Mouse (Mus musculus): ENCODE measurements at regions not wholly inside any gene's neighbourhood (a gene's known extent, or its start where the extent isn't known, plus 50 kb on each side); places are given as distances from the start of the nearest gene placed in this dataset.

DNA sequence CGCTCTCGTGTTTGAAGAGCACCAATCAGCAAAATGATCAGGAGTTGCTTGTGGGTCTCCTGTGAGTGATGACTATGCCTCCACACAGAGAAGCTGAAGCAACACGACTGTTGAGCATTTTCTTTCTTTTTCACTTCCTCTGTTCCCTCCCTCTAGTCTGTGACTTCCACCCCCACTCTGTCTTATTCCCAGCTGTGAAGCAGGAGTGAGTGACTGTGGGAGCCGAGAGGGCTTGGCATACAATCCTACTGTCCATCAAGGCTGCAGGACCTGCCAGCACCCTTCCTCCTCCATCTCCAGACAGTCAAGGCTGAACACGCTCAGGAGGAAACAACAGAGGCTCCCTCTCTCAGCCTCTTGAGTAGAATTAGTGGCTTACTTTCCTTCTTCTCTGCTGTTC lies 401.3 kb downstream of the Plcl1 start:
- H3K36me3 ChIP-seq (ENCODE audit: control insufficient read depth, insufficient read depth, low read length): no peaks in the 10 kb centered on the region
- H3K4me1 ChIP-seq (ENCODE audit: control insufficient read depth, insufficient read depth, low read length): no peaks in the 10 kb centered on the region
- no peak overlapping the region for H3K4me3 ChIP-seq (ENCODE audit: low read depth, low read length)
- H3K9ac ChIP-seq (replicated peaks; ENCODE audit: low read depth, low read length): no peak overlapping the region
- no peak for ATAC-seq (ENCODE audit: low read depth)
- no peaks in the 10 kb centered on the region for H3K9me3 ChIP-seq (ENCODE audit: control insufficient read depth, low read length)
- no peak overlapping the region for H3K4me2 ChIP-seq (ENCODE audit: low read depth, low read length)
- WGBS: 79% methylated on average over 5 of the region's 5 CpGs
- H3K27me3 ChIP-seq (ENCODE audit: control insufficient read depth, insufficient read depth, low read length): no peaks in the 10 kb centered on the region
- H3K27ac ChIP-seq (ENCODE audit: low read depth, low read length): no peak overlapping the region

GRCm38 (mm10) chr1:55808724-55809519 lies 403.2 kb downstream of the Plcl1 start:
- Histone ChIP-seq H3K4me2 (ENCODE audit: low read depth, low read length) (no peak overlapping the region), H3K4me1 (ENCODE audit: control insufficient read depth, insufficient read depth, low read length) (no peaks in the 10 kb centered on the region), H3K9me3 (ENCODE audit: control insufficient read depth, low read length) (no peaks in the 10 kb centered on the region), H3K9ac (replicated peaks; ENCODE audit: low read depth, low read length) (no peak overlapping the region), H3K27me3 (ENCODE audit: control insufficient read depth, insufficient read depth, low read length) (no peaks in the 10 kb centered on the region), H3K4me3 (ENCODE audit: low read depth, low read length) (no peak overlapping the region), H3K36me3 (ENCODE audit: control insufficient read depth, insufficient read depth, low read length) (no peaks in the 10 kb centered on the region), H3K27ac (ENCODE audit: low read depth, low read length) (no peak overlapping the region)
- 86% methylated on average over 7 of the region's 7 CpGs for WGBS
- no peak for ATAC-seq (ENCODE audit: low read depth)

GRCm38 (mm10) chr1:55812486-55812885 lies 406.8 kb downstream of the Plcl1 start:
- H3K4me2 ChIP-seq (ENCODE audit: low read depth, low read length): no peak overlapping the region
- WGBS: 85% methylated on average over 1 of the region's 1 CpGs

DNA sequence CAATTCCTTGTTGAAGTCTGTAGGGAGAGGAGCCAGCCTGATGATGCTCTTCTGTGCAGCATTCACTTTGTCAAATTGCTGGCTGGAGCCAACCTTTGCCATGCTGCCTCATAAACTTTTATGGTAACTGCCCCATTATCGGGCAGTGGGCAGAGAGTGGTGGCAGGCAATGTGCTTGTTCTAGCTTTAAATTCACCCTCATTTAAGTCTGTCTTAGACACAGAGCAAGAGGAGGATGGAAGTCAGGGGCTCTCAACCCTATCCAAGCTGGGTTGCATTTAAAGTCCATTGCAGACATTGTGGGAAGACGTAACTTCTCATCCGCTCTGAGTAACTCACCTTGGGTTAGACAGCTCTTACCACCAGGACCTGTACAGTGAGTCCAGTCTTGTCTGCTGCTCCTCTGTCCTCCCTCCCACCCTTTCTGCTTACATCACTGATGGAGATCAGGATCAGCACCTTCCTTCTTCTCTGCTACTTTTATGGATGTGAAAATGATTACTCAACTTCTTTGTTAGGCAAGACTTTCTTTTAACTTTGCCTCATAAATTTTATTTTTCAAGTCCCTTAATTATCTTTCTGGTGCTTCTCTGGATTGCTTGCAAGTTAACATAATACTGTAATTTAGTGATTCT lies 415.3 kb downstream of the Plcl1 start:
- peak; percentile 84 for ATAC-seq (ENCODE audit: low read depth)
- Histone ChIP-seq H3K9me3 (ENCODE audit: control insufficient read depth, low read length) (no peaks in the 10 kb centered on the region), H3K4me3 (ENCODE audit: low read depth, low read length) (no peak overlapping the region), H3K4me1 (ENCODE audit: control insufficient read depth, insufficient read depth, low read length) (no peaks in the 10 kb centered on the region), H3K36me3 (ENCODE audit: control insufficient read depth, insufficient read depth, low read length) (no peaks in the 10 kb centered on the region), H3K27ac (ENCODE audit: low read depth, low read length) (no peak overlapping the region), H3K4me2 (ENCODE audit: low read depth, low read length) (no peak overlapping the region), H3K27me3 (ENCODE audit: control insufficient read depth, insufficient read depth, low read length) (no peaks in the 10 kb centered on the region), H3K9ac (replicated peaks; ENCODE audit: low read depth, low read length) (no peak overlapping the region)
- whole genome bisulfite sequencing: 43% methylated on average over 3 of the region's 3 CpGs

More at GRCm38 (mm10) chr1:55812486-55812885, 406.8 kb downstream of the Plcl1 start:
- no peak overlapping the region for H3K27ac ChIP-seq (ENCODE audit: low read depth, low read length)
- ATAC-seq (ENCODE audit: low read depth): no peak
- no peak overlapping the region for H3K9ac ChIP-seq (replicated peaks; ENCODE audit: low read depth, low read length)
- no peaks in the 10 kb centered on the region for H3K9me3 ChIP-seq (ENCODE audit: control insufficient read depth, low read length)
- H3K36me3 ChIP-seq (ENCODE audit: control insufficient read depth, insufficient read depth, low read length): no peaks in the 10 kb centered on the region
- no peaks in the 10 kb centered on the region for H3K4me1 ChIP-seq (ENCODE audit: control insufficient read depth, insufficient read depth, low read length)
- no peaks in the 10 kb centered on the region for H3K27me3 ChIP-seq (ENCODE audit: control insufficient read depth, insufficient read depth, low read length)
- no peak overlapping the region for H3K4me3 ChIP-seq (ENCODE audit: low read depth, low read length)

GRCm38 (mm10) chr1:55822599-55822998 lies 416.9 kb downstream of the Plcl1 start:
- ATAC-seq (ENCODE audit: low read depth): no peak
- H3K36me3 ChIP-seq (ENCODE audit: control insufficient read depth, insufficient read depth, low read length): no peaks in the 10 kb centered on the region
- no peak overlapping the region for H3K27ac ChIP-seq (ENCODE audit: low read depth, low read length)
- no peaks in the 10 kb centered on the region for H3K27me3 ChIP-seq (ENCODE audit: control insufficient read depth, insufficient read depth, low read length)
- no peak overlapping the region for H3K9ac ChIP-seq (replicated peaks; ENCODE audit: low read depth, low read length)
- 96% methylated on average over 4 of the region's 4 CpGs for WGBS
- H3K4me3 ChIP-seq (ENCODE audit: low read depth, low read length): no peak overlapping the region
- no peaks in the 10 kb centered on the region for H3K4me1 ChIP-seq (ENCODE audit: control insufficient read depth, insufficient read depth, low read length)
- no peak overlapping the region for H3K4me2 ChIP-seq (ENCODE audit: low read depth, low read length)
- no peaks in the 10 kb centered on the region for H3K9me3 ChIP-seq (ENCODE audit: control insufficient read depth, low read length)

DNA sequence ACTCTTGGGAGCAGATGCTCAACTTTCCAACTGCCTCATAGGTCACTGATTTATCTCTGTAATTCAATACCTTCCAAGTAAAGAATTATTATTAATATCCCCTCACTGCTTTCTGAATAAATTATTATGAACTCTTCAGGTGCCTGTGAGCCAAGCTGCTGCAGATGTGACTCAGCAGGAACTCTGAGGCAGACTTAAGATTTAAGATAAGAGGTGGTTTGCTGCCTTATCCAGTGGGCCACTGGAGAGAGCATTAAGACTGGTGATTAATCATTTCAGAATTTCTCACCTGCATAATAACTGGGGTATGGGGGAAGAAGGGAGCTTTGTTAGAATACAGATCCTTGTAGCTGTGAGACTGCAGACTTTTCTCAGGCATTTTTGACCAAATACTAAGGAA lies 421.5 kb downstream of the Plcl1 start:
- H3K4me1 ChIP-seq (ENCODE audit: control insufficient read depth, insufficient read depth, low read length): no peaks in the 10 kb centered on the region
- H3K4me3 ChIP-seq (ENCODE audit: low read depth, low read length): no peak overlapping the region
- H3K36me3 ChIP-seq (ENCODE audit: control insufficient read depth, insufficient read depth, low read length): no peaks in the 10 kb centered on the region
- H3K9ac ChIP-seq (replicated peaks; ENCODE audit: low read depth, low read length): no peak overlapping the region
- ATAC-seq (ENCODE audit: low read depth): no peak
- H3K27me3 ChIP-seq (ENCODE audit: control insufficient read depth, insufficient read depth, low read length): no peaks in the 10 kb centered on the region
- no peaks in the 10 kb centered on the region for H3K9me3 ChIP-seq (ENCODE audit: control insufficient read depth, low read length)
- no peak overlapping the region for H3K27ac ChIP-seq (ENCODE audit: low read depth, low read length)
- H3K4me2 ChIP-seq (ENCODE audit: low read depth, low read length): no peak overlapping the region

GRCm38 (mm10) chr1:55835281-55835680 lies 429.6 kb downstream of the Plcl1 start:
- H3K9ac ChIP-seq (replicated peaks; ENCODE audit: low read depth, low read length): no peak overlapping the region
- H3K36me3 ChIP-seq (ENCODE audit: control insufficient read depth, insufficient read depth, low read length): no peaks in the 10 kb centered on the region
- H3K4me3 ChIP-seq (ENCODE audit: low read depth, low read length): no peak overlapping the region
- ATAC-seq (ENCODE audit: low read depth): no peak
- 90% methylated on average over 3 of the region's 3 CpGs for WGBS
- H3K4me1 ChIP-seq (ENCODE audit: control insufficient read depth, insufficient read depth, low read length): no peaks in the 10 kb centered on the region
- no peak overlapping the region for H3K27ac ChIP-seq (ENCODE audit: low read depth, low read length)
- H3K4me2 ChIP-seq (ENCODE audit: low read depth, low read length): no peak overlapping the region
- H3K27me3 ChIP-seq (ENCODE audit: control insufficient read depth, insufficient read depth, low read length): no peaks in the 10 kb centered on the region
- H3K9me3 ChIP-seq (ENCODE audit: control insufficient read depth, low read length): no peaks in the 10 kb centered on the region

DNA sequence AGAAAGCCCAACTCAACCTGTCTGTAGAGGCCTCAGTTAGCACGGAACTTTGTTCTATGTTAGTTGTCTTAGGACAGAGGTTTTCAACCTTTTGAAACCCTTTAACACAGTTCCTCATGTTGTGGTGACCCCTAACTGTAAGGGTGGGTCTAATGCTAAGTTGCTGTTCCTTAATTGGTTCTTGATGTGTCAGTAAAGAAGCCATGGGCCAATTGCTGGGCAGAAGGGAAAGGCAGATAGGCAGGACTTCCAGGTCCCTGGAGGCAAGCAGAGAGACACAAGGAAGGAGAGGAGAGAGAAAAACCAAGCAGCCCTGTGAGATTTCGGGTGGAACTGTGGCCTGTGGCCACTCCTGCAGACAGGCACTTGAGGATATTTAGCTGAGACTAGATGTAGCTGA lies 431.0 kb downstream of the Plcl1 start:
- H3K4me2 ChIP-seq (ENCODE audit: low read depth, low read length): no peak overlapping the region
- no peak overlapping the region for H3K27ac ChIP-seq (ENCODE audit: low read depth, low read length)
- no peaks in the 10 kb centered on the region for H3K27me3 ChIP-seq (ENCODE audit: control insufficient read depth, insufficient read depth, low read length)
- H3K9me3 ChIP-seq (ENCODE audit: control insufficient read depth, low read length): no peaks in the 10 kb centered on the region
- WGBS: 90% methylated on average over 2 of the region's 2 CpGs
- H3K9ac ChIP-seq (replicated peaks; ENCODE audit: low read depth, low read length): no peak overlapping the region
- H3K4me3 ChIP-seq (ENCODE audit: low read depth, low read length): no peak overlapping the region
- H3K4me1 ChIP-seq (ENCODE audit: control insufficient read depth, insufficient read depth, low read length): no peaks in the 10 kb centered on the region
- H3K36me3 ChIP-seq (ENCODE audit: control insufficient read depth, insufficient read depth, low read length): no peaks in the 10 kb centered on the region
- no peak for ATAC-seq (ENCODE audit: low read depth)

- no peak overlapping the region for H3K4me2 ChIP-seq (ENCODE audit: low read depth, low read length)
- no peaks in the 10 kb centered on the region for H3K27me3 ChIP-seq (ENCODE audit: control insufficient read depth, insufficient read depth, low read length)
- no peaks in the 10 kb centered on the region for H3K4me1 ChIP-seq (ENCODE audit: control insufficient read depth, insufficient read depth, low read length)
- no peak overlapping the region for H3K4me3 ChIP-seq (ENCODE audit: low read depth, low read length)
- no peak for ATAC-seq (ENCODE audit: low read depth)
- no peaks in the 10 kb centered on the region for H3K9me3 ChIP-seq (ENCODE audit: control insufficient read depth, low read length)
- no peak overlapping the region for H3K9ac ChIP-seq (replicated peaks; ENCODE audit: low read depth, low read length)
- no peaks in the 10 kb centered on the region for H3K36me3 ChIP-seq (ENCODE audit: control insufficient read depth, insufficient read depth, low read length)
- H3K27ac ChIP-seq (ENCODE audit: low read depth, low read length): no peak overlapping the region
These were observed 431.6 kb downstream of the Plcl1 start for GRCm38 (mm10) chr1:55837366-55837765.

All from neural tube, embryonic 14.5 days (tissue).